Mouse (Mus musculus) urinary bladder, adult 18-20 months (tissue): Measurements from ENCODE around the gene Tmem106a.
A peak's percentile ranks its signal among the peaks of the same experiment; 100 is the strongest.

ENCODE experiments used
- DNase-seq, 2 experiments: peaks; one replicate each; pipeline ENCODE4 v3.0.0; 2022; ENCODE audit warnings: low spot score in 2 of 2, mixed read lengths in 2 of 2

Tmem106a gene

GRCm38 (mm10) chr11:101640857-101641709 is 59.0 kb downstream of the Tmem106a start:
- peak; percentile 63 to 64 for DNase-seq
